Mouse (Mus musculus): ENCODE measurements at regions not wholly inside any gene's neighbourhood (a gene's known extent, or its start where the extent isn't known, plus 50 kb on each side); places are given as distances from the start of the nearest gene placed in this dataset.

- TF ChIP-seq USF1 (IDR thresholded peaks at IDR 0.05; ENCODE audit: low read depth) (no peak), POLR2A (IDR thresholded peaks at IDR 0.05; ENCODE audit: insufficient read length, low read depth) (no peak), MAX (IDR thresholded peaks at IDR 0.05; ENCODE audit: low read depth) (no peak), CEBPB (IDR thresholded peaks at IDR 0.05; ENCODE audit: insufficient read depth, poor library complexity, severe bottlenecking) (no peak), POLR2AphosphoS2 (IDR thresholded peaks at IDR 0.05; ENCODE audit: insufficient read length, low read depth) (no peak), SRF (IDR thresholded peaks at IDR 0.05; ENCODE audit: control insufficient read depth, insufficient read length, low read depth) (no peak), MYOD1 (IDR thresholded peaks at IDR 0.05; ENCODE audit: control insufficient read depth in 1 of 3, insufficient read length in 2 of 3, low read depth in 2 of 3) (no peak)
Observed at GRCm38 (mm10) chr15:69591219-69592006, 3090.7 kb upstream of the Lrrc6 start.

All from myocyte (in vitro differentiated cells).